Mouse (Mus musculus) bone marrow, adult 2 months (tissue): Measurements from ENCODE around the gene Sidt1.

Experiments used
- CTCF ChIP-seq: fragments of 200-500 bp; IDR thresholded peaks from 2 replicates; pipeline ENCODE4 v1.5.1; 2011; ENCODE audit warnings: low read length, control low read depth; ENCODE audit not compliant: control insufficient read depth, insufficient read depth
- POLR2A ChIP-seq: fragments of 200-500 bp; IDR thresholded peaks from 2 replicates; pipeline ENCODE4 v1.6.1; 2011; ENCODE audit warnings: low read depth, mild to moderate bottlenecking, control low read depth, low read length, borderline replicate concordance; ENCODE audit not compliant: control insufficient read depth

- no peak for TF ChIP-seq CTCF
- TF ChIP-seq POLR2A, result no peak
Measured at GRCm38 (mm10) chr16:44268541-44269215, 64.3 kb downstream of the Sidt1 start.
